Mouse (Mus musculus): ENCODE measurements around the gene Trim61.

DNA sequence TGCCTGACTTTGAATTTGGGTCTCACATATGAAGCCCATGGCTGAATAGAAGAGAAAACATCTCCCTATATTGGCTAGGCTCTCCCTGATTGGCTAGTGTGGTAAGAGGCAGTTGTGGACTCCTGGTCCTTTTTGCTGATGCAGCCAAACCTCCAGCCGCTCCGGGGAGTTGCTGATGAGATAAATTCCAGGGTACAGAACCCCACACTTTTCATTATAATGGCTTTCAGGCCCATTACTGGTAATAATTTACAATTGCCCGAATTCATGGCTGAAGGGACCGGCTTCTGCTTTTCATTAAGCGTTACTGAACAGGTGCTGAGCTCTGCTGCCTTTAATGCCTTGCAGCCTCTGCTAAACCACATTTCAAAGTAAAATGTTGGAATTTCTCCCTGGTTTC lies 35.6 kb upstream of the Trim61 start:
- TF ChIP-seq CTCF (IDR thresholded peaks at IDR 0.05; ENCODE audit: extremely low read depth, insufficient read depth, low read length) (no peak), POLR2A (IDR thresholded peaks at IDR 0.05; ENCODE audit: extremely low read depth, insufficient read depth, low read length) (no peak)
